Mouse (Mus musculus): Measurements from ENCODE around the gene Eefsec. TPM values are rescaled to one million over a fixed set of nuclear protein-coding genes. Genes with fewer than 3 reads are reported as not detected.
A peak's percentile ranks its signal among the peaks of the same experiment; 100 is the strongest.

Gene Eefsec
- 26.2 and 27.5 TPM in 2 replicates for total RNA-seq (2012; rRNA removed)
- polyA plus RNA-seq (2012; ENCODE audit: insufficient read depth in 1 of 2, insufficient read length in 2 of 2, low read depth in 1 of 2, low replicate concordance in 2 of 2, missing spikeins in 1 of 2) = 100 to 1,000 TPM in 1 of 2 experiments, 10 to 100 TPM in 1; 40.7 to 378 TPM

GRCm38 (mm10) chr6:88446063-88447002 is at the start of gene Eefsec:
Gene Eefsec (minus strand): TSS chr6:88446539.
- H3K27ac ChIP-seq (ENCODE audit: control insufficient read depth, low read depth, low read length) = peak within 1 kb of the TSS; percentile 43
- peak; percentile 93 for TF ChIP-seq MXI1 (IDR thresholded peaks at IDR 0.05; ENCODE audit: low read depth, low read length)
- no peak for TF ChIP-seq CTCF (IDR thresholded peaks at IDR 0.05 in 2 of 3, conservative IDR thresholded peaks at IDR 0.05 in 1 of 3; ENCODE audit: control insufficient read depth in 1 of 3, insufficient read depth in 1 of 3, low read depth in 2 of 3, low read length in 3 of 3, poor library complexity in 1 of 3, severe bottlenecking in 1 of 3)
- TF ChIP-seq POLR2AphosphoS5 (IDR thresholded peaks at IDR 0.05; ENCODE audit: borderline replicate concordance, low read depth, low read length) = no peak
- peak; percentile 82 to 85 for TF ChIP-seq POLR2A (IDR thresholded peaks at IDR 0.05; ENCODE audit: control insufficient read depth in 1 of 2, insufficient read depth in 1 of 2, low read depth in 1 of 2, low read length in 2 of 2, poor library complexity in 1 of 2)
- no peak for TF ChIP-seq E2F4 (IDR thresholded peaks at IDR 0.05; ENCODE audit: borderline replicate concordance, low read depth, low read length)
- no peak for TF ChIP-seq TAL1 (IDR thresholded peaks at IDR 0.05; ENCODE audit: low read length)
- TF ChIP-seq POLR2AphosphoS2 (IDR thresholded peaks at IDR 0.05; ENCODE audit: low read length) = peak; percentile 65; the same call in 1 of the 2 replicates
- no peak; the same call in 1 of the 2 replicates for TF ChIP-seq ZNF384 (IDR thresholded peaks at IDR 0.05; ENCODE audit: low read depth, low read length)
- TF ChIP-seq SIN3A (IDR thresholded peaks at IDR 0.05; ENCODE audit: low read length) = peak; percentile 83
- TF ChIP-seq MYC (IDR thresholded peaks at IDR 0.05; ENCODE audit: low read depth, low read length) = peak; percentile 65; the same call in 1 of the 2 replicates
- TF ChIP-seq UBTF (IDR thresholded peaks at IDR 0.05; ENCODE audit: borderline replicate concordance, insufficient read depth, low read depth, low read length) = no peak
- TF ChIP-seq RAD21 (IDR thresholded peaks at IDR 0.05; ENCODE audit: low read depth, low read length) = no peak
- TF ChIP-seq ZKSCAN1 (IDR thresholded peaks at IDR 0.05; ENCODE audit: low read depth, low read length) = no peak
- TF ChIP-seq JUND (IDR thresholded peaks at IDR 0.05; ENCODE audit: low read depth, low read length) = no peak
- TF ChIP-seq TCF12 (IDR thresholded peaks at IDR 0.05; ENCODE audit: low read depth, low read length) = peak; percentile 84
- TF ChIP-seq ZC3H11A (IDR thresholded peaks at IDR 0.05; ENCODE audit: low read depth, low read length) = no peak
- TF ChIP-seq ETS1 (IDR thresholded peaks at IDR 0.05; ENCODE audit: low read depth, low read length) = 0 out of 2 replicates have a peak, but pooled peaks have one; percentile 31
- peak; percentile 65; the same call in 1 of the 2 replicates for TF ChIP-seq MAX (IDR thresholded peaks at IDR 0.05; ENCODE audit: low read length)
- TF ChIP-seq USF2 (IDR thresholded peaks at IDR 0.05; ENCODE audit: borderline replicate concordance in 1 of 2, insufficient read depth in 1 of 2, low read depth in 1 of 2, low read length in 2 of 2) = no peak
- no peak; the same call in 1 of the 2 replicates for TF ChIP-seq KAT2A (conservative IDR thresholded peaks at IDR 0.05; ENCODE audit: low read depth, low read length)
- TF ChIP-seq ELF1 (IDR thresholded peaks at IDR 0.05; ENCODE audit: low read depth, low read length) = peak; percentile 76
- TF ChIP-seq NRF1 (IDR thresholded peaks at IDR 0.05; ENCODE audit: insufficient read depth, low read depth, low read length, poor library complexity, severe bottlenecking) = peak; percentile 29; the same call in 1 of the 2 replicates
- no peak for TF ChIP-seq GATA1 (IDR thresholded peaks at IDR 0.05; ENCODE audit: low read depth, low read length)
- TF ChIP-seq SMC3 (IDR thresholded peaks at IDR 0.05; ENCODE audit: low read depth, low read length) = 0 out of 2 replicates have a peak, but pooled peaks have one; percentile 22
- no peak for TF ChIP-seq USF1 (IDR thresholded peaks at IDR 0.05; ENCODE audit: low read depth, low read length)
- TF ChIP-seq CHD2 (IDR thresholded peaks at IDR 0.05; ENCODE audit: low read length) = no peak
- TF ChIP-seq NELFE (IDR thresholded peaks at IDR 0.05; ENCODE audit: low read depth, low read length) = peak; percentile 84
- TF ChIP-seq TBP (IDR thresholded peaks at IDR 0.05; ENCODE audit: low read depth, low read length) = peak; percentile 69
- TF ChIP-seq CHD1 (IDR thresholded peaks at IDR 0.05; ENCODE audit: low read depth, low read length) = peak; percentile 62; the same call in 1 of the 2 replicates
- no peak for TF ChIP-seq GABPA (IDR thresholded peaks at IDR 0.05; ENCODE audit: low read depth, low read length)
- no peak for TF ChIP-seq MAFK (IDR thresholded peaks at IDR 0.05; ENCODE audit: borderline replicate concordance, low read depth, low read length)
- no peak for TF ChIP-seq MYB (IDR thresholded peaks at IDR 0.05; ENCODE audit: low read depth, low read length)
- peak; percentile 88 for TF ChIP-seq HCFC1 (IDR thresholded peaks at IDR 0.05; ENCODE audit: low read depth, low read length)
- TF ChIP-seq MEF2A (IDR thresholded peaks at IDR 0.05; ENCODE audit: extremely low read depth, insufficient replicate concordance, low read depth, low read length, poor library complexity, severe bottlenecking) = peak; percentile 28; the same call in 1 of the 2 replicates

More at GRCm38 (mm10) chr6:88446063-88447002, at the start of gene Eefsec:
- Histone ChIP-seq H3K79me2 (ENCODE audit: control insufficient read depth, insufficient read depth, low read length, poor library complexity) (peaks cover 16% of the 10 kb centered on the region), H3K9me3 (replicated peaks; ENCODE audit: insufficient read depth, low read length) (no peaks in the 10 kb centered on the region), H3K36me3 (ENCODE audit: control insufficient read depth in 1 of 2, insufficient read depth in 2 of 2, low read length in 2 of 2) (peaks cover 1 to 22% of the 10 kb centered on the region in 2 experiments; a peak in 2 of 4 replicates), H3K4me1 (ENCODE audit: control insufficient read depth in 1 of 2, insufficient read depth in 2 of 2, low read length in 2 of 2) (peaks cover 0 to 21% of the 10 kb centered on the region in 2 experiments; a peak in 3 of 4 replicates), H3K4me3 (ENCODE audit: control insufficient read depth in 1 of 2, insufficient read depth in 1 of 2, low read depth in 2 of 2, low read length in 2 of 2) (peak within 1 kb of the TSS; percentile 85 to 86), H3K27me3 (ENCODE audit: control insufficient read depth in 1 of 2, insufficient read depth in 2 of 2, low read length in 2 of 2) (peaks cover 0 to 2% of the 10 kb centered on the region in 2 experiments; a peak in 2 of 4 replicates), H3K9ac (ENCODE audit: control insufficient read depth, low read depth, low read length, poor library complexity, severe bottlenecking) (peak within 1 kb of the TSS; percentile 82)
- DNase-seq (ENCODE audit: low read depth, low spot score) = peak; percentile 89
